Mouse (Mus musculus) midbrain, postnatal 0 days (tissue): ENCODE measurements around the gene F11r. TPM values are rescaled to one million over a fixed set of nuclear protein-coding genes. Genes with fewer than 3 reads are reported as not detected.
A peak's percentile ranks its signal among the peaks of the same experiment; 100 is the strongest.

ENCODE experiments used
- ATAC-seq: fragments of 200-750 bp; cut with Nextera tagmentation; 2 replicates; pipeline ENCODE4 v1.8.0; 2017; ENCODE audit warnings: moderate number of reproducible peaks, mild to moderate bottlenecking, moderate TSS enrichment, moderate library complexity; ENCODE audit not compliant: low FRiP score
- DNase-seq: peaks from one replicate; pipeline ENCODE4 v3.0.0-alpha.2; 2015; ENCODE audit warnings: low spot score
- H3K27ac ChIP-seq: fragments of 300-500 bp; sonication (generic); 2 replicates; pipeline ENCODE4 v1.5.1; 2014; ENCODE audit warnings: low read depth, mild to moderate bottlenecking, low read length, mixed read lengths
- H3K27me3 ChIP-seq: fragments of 300-500 bp; sonication (generic); 2 replicates; pipeline ENCODE4 v1.6.1; 2014; ENCODE audit warnings: low read length, control low read depth, mixed read lengths; ENCODE audit not compliant: insufficient read depth
- H3K36me3 ChIP-seq: fragments of 300-500 bp; sonication (generic); 2 replicates; pipeline ENCODE4 v1.6.1; 2014; ENCODE audit warnings: low read length, control low read depth, mixed read lengths; ENCODE audit not compliant: insufficient read depth
- H3K4me1 ChIP-seq: fragments of 300-500 bp; sonication (generic); 2 replicates; pipeline ENCODE4 v1.6.1; 2014; ENCODE audit warnings: mild to moderate bottlenecking, control low read depth, antibody characterized with exemption, low read length, mixed read lengths; ENCODE audit not compliant: insufficient read depth
- H3K4me2 ChIP-seq: fragments of 300-500 bp; sonication (generic); 2 replicates; pipeline ENCODE4 v1.6.1; 2014; ENCODE audit warnings: low read depth, mild to moderate bottlenecking, low read length, mixed read lengths; ENCODE audit not compliant: poor library complexity, severe bottlenecking
- H3K4me3 ChIP-seq: fragments of 300-500 bp; sonication (generic); 2 replicates; pipeline ENCODE4 v1.5.1; 2014; ENCODE audit warnings: low read depth, mild to moderate bottlenecking, low read length, moderate library complexity
- H3K9ac ChIP-seq: fragments of 300-500 bp; sonication (generic); replicated peaks from 2 replicates; pipeline ENCODE4 v1.6.1; 2014; ENCODE audit warnings: mild to moderate bottlenecking, low read length, moderate library complexity, mixed read lengths; ENCODE audit not compliant: poor library complexity, severe bottlenecking
- H3K9me3 ChIP-seq: fragments of 300-500 bp; sonication (generic); 2 replicates; pipeline ENCODE4 v1.6.1; 2016; ENCODE audit warnings: low read length, control low read depth
- CTCF ChIP-seq: IDR thresholded peaks from 2 replicates; pipeline ENCODE4 v1.5.1; 2016; ENCODE audit warnings: antibody characterized with exemption, mild to moderate bottlenecking
- WGBS: fragments of 180-500 bp; shearing (Covaris S2); extraction: QIAGEN DNeasy Blood & Tissue Kit; methylation state at CpG from one replicate; pipeline ENCODE4 v1.1.7; 2014; 5-methylcytosine and 5-hydroxymethylcytosine counted together
- polyA plus RNA-seq: library from polyadenylated mRNA; unstranded; fragments of >200 nt; fragmentation: Nextera tagmentation; extraction: Ambion mirVana; gene quantifications from 2 replicates; pipeline ENCODE4 v1.2.1, GENCODE M21; 2015
- total RNA-seq: library from RNA; depleted of rRNA; stranded (reverse); fragments of >200 nt; gene quantifications from 2 replicates; pipeline ENCODE4 v1.2.3, GENCODE M21; 2014

The F11r gene
- total and polyA plus RNA-seq, 2 experiments from 2014 or later = 8.9 to 9.2 TPM

DNA sequence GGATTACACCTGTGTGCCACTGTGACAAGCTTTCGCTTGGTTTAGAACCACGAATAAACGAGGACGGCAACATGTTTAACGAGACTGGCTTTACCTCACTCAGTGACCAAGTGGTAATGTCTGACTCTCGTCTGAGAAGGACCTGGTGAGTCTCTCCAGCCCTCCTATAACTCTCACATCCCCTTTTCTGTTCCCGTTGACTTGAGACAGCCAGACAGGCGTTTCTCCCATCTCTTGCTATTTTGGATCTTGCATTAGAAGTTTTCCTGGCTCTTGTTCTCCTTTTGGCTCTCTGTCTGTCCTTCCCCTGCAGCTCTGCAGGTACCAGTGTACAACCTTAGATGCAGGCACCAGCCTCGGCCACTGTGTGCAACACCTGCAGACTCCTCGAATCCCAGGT, 13.7 kb downstream of the F11r start:
- H3K9ac ChIP-seq = no peak overlapping the region
- no peak for TF ChIP-seq CTCF
- H3K4me3 ChIP-seq = no peak overlapping the region
- H3K36me3 ChIP-seq = no peaks in the 10 kb centered on the region
- no peak overlapping the region for H3K4me2 ChIP-seq
- DNase-seq (no peak), ATAC-seq (no peak)
- no peaks in the 10 kb centered on the region for H3K27me3 ChIP-seq
- no peak overlapping the region for H3K27ac ChIP-seq
- no peaks in the 10 kb centered on the region for H3K4me1 ChIP-seq
- 86% methylated on average over 10 of the region's 10 CpGs for WGBS
- no peaks in the 10 kb centered on the region for H3K9me3 ChIP-seq

DNA sequence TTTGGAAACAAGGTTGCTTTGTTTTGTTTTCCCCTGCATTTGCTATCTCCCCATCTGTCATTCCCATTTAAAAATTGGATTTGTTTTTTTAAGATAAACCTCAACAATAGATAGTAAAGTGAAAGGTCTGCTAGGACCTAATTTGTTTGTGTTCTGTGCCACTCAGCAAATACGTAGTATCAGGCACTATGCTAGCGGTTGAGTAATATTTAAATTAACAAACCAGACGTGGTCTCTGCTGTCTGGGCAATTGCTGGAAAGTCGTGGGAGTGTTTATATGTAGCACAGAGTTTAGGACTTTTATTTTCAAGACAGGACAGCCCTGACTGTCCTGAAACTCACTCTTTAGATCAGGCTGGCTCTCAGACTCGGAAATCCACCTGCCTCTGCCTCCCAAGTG, 15.2 kb downstream of the F11r start:
- Histone ChIP-seq H3K9me3 (no peaks in the 10 kb centered on the region), H3K4me1 (no peaks in the 10 kb centered on the region), H3K27ac (no peak overlapping the region), H3K36me3 (no peaks in the 10 kb centered on the region), H3K4me2 (no peak overlapping the region), H3K9ac (no peak overlapping the region), H3K27me3 (no peaks in the 10 kb centered on the region), H3K4me3 (no peak overlapping the region)
- no peak for ATAC-seq
- no peak for TF ChIP-seq CTCF
- 78% methylated on average over 5 of the region's 5 CpGs for WGBS
- DNase-seq = no peak

DNA sequence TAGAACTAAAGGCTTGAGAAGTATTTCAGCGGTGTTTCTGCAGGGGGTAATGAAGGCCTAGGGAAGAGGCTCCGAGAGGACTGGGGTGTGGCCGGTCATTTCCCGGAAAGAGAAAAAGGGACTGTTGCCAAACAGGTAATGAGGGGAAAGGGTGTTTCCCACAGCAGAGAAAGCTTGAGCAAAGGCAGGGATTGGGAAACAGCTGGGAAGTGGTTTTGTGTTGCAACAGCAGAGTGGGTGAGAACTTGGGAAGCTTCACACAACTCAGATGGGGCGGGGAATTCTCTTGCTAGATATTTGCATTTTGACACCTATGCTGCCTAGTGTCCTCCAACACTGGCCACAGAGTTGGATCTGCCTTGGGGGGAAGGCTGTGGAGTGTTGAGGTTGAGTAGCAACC, 15.6 kb downstream of the F11r start:
- no peak for TF ChIP-seq CTCF
- Histone ChIP-seq H3K27ac (no peak overlapping the region), H3K36me3 (no peaks in the 10 kb centered on the region), H3K9ac (no peak overlapping the region), H3K27me3 (no peaks in the 10 kb centered on the region), H3K4me2 (no peak overlapping the region), H3K4me1 (no peaks in the 10 kb centered on the region), H3K4me3 (no peak overlapping the region), H3K9me3 (no peaks in the 10 kb centered on the region)
- no peak for DNase-seq
- 78% methylated on average over 5 of the region's 5 CpGs for WGBS
- ATAC-seq = no peak

DNA sequence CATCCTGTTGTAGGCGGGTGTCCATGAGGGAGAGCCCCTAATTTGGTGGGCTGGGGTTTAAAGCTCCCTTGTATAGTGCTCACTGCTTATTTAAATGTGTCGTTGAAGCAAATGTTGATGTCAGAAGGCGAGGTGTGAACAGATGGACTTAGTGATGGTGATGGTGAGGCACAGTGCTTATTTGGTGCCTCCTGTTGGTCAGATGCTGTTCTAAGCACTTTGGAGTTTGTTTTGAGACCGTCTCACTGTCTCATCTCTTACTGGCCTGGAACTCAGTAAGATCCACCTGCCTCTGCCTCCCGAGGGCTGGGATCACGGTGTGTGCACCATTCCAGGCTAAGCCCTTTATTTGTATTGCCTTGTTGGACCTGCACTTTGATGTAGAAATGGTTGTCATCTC, 17.6 kb downstream of the F11r start:
- Histone ChIP-seq H3K9ac (no peak overlapping the region), H3K4me2 (no peak overlapping the region), H3K27me3 (no peaks in the 10 kb centered on the region), H3K27ac (no peak overlapping the region), H3K4me3 (no peak overlapping the region), H3K9me3 (no peaks in the 10 kb centered on the region), H3K4me1 (no peaks in the 10 kb centered on the region), H3K36me3 (no peaks in the 10 kb centered on the region)
- no peak for ATAC-seq
- 80% methylated on average over 6 of the region's 6 CpGs for WGBS
- no peak for TF ChIP-seq CTCF
- no peak for DNase-seq

DNA sequence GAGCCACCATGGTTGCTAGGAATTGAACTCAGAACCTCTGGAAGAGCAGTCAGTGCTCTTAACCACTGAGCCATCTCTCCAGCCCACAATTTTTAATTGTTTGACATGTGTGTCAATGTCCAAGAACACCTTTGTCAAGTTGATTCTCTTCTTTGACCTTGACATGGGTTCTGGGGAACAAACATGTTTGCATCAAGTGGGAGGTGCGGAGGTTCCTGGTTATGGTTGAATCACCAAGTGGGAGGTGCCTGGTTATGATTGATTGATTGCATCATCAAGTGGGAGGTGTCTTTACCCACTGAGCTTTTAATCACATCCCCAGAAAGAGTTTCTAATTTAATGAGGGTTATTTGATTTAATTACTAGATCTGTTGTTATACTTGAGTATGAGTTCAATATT, 20.2 kb downstream of the F11r start:
- 100% methylated on average over 1 of the region's 1 CpGs for WGBS
- H3K9me3 ChIP-seq = no peaks in the 10 kb centered on the region
- TF ChIP-seq CTCF = no peak

DNA sequence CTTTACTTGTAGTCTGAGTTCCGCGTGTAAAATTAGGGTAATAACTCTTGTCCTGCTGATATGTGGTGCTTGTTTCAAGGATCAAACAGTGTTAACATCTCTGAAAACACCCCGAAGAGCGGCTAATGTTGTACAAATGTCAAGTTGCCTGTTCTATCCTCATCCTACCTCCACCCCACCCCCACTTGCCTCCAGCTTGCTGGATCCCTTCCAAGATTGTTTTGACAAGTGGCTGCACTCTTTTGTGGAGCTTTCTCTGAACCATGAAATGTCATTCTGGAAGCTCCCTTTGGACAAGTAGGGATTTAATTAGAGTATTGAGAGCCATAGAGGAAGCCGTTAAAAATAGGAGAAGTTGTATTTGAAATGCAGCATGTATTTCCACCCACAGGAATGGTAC, 22.5 kb downstream of the F11r start:
- Histone ChIP-seq H3K36me3 (no peaks in the 10 kb centered on the region), H3K27me3 (no peaks in the 10 kb centered on the region), H3K9ac (no peak overlapping the region), H3K4me2 (no peak overlapping the region), H3K4me3 (no peak overlapping the region), H3K9me3 (no peaks in the 10 kb centered on the region), H3K27ac (no peak overlapping the region), H3K4me1 (no peaks in the 10 kb centered on the region)
- 40% methylated on average over 5 of the region's 5 CpGs for WGBS
- no peak for TF ChIP-seq CTCF
- ATAC-seq = no peak
- DNase-seq = peak; percentile 52

More for the DNA sequence above, 20.2 kb downstream of the F11r start:
- ATAC-seq (no peak), DNase-seq (no peak)
- H3K9ac ChIP-seq = no peak overlapping the region
- no peaks in the 10 kb centered on the region for H3K27me3 ChIP-seq
- H3K27ac ChIP-seq = no peak overlapping the region
- no peak overlapping the region for H3K4me2 ChIP-seq
- H3K4me1 ChIP-seq = no peaks in the 10 kb centered on the region
- H3K4me3 ChIP-seq = no peak overlapping the region
- no peaks in the 10 kb centered on the region for H3K36me3 ChIP-seq
